Mouse (Mus musculus) duodenum, adult 2 months (tissue): ENCODE results near the gene Pcmt1. TPM values are rescaled to one million over a fixed set of nuclear protein-coding genes. Genes with fewer than 3 reads are reported as not detected.

Experiments
- polyA plus RNA-seq: library from polyadenylated mRNA; depleted of rRNA; stranded (reverse); fragments of >200 nt; gene quantifications from 2 replicates; pipeline ENCODE4 v1.2.3, GENCODE M21; 2012; ENCODE audit warnings: low replicate concordance; rRNA removed

Gene Pcmt1
- polyA plus RNA-seq = 17.6 and 18.8 TPM in 2 replicates

DNA sequence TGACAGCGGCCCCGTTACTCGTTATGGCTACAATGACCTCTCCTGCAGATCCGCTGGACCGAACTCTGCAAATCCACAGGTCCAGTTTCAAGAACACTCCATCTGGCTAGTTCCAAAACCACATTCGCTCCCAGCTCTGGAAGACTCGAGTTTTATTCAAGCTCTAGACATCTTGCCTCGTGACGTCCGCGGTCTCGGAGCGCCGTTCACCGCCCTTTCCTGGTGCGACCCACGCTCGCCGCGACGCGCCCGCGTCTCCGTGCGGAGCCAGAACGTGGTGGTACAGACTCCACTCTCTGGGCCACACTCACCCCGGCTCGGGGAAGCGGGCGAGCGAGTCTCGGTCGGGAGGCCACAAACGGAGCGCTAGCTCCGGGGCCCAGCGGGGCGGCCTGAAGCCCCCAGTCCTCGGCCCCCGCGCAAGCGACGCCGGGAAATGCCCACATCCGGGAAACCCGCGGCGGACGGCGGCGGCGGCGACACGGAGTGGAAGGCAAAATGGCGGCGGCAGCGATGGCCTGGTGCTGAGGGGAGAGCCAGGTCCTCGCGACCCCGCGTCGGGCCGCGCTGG is at the start of gene Pcmt1, which contains the start of gene Lats1:
Gene Pcmt1, minus strand, starts transcription at position 406 of the 571 bp plus-strand sequence.
Gene Lats1, plus strand, starts transcription at position 484 of the 571 bp plus-strand sequence.

DNA sequence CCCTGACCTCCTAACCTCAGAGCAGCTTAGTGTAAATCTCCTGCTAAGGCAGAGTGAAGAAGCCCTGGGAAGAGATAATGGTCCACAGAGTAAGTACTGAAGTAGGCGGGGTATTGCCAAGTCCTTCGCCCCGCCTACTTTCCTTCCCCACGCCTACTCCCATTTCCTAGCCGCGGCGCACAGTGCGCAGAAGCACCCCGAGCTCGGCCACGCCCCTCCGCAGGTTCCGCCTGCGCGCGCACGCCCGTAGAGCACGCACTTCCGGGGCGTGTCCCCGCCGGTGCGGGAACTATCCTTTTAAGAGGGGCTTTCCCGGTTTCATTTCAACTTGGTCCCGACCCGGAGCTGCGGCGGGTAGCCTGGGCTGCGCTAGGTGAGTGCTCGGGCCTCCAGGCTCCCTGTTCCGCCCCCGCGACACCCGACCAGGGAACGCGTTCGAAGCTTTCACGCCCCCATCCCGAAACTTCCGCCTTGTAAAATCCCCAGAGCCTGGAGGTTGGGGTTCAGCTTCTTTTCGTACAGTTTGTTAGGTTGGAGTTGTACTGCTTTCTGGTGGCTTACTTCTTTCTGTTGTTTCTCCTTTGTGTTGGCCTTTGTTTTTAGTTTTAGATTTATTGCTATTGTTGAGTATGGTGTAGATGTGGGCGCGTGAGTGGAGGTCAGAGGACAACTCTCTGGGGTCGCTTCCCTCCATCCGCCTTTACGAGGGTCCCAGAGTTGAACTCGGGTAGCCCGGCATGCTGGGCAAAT is 45.0 kb upstream of the Pcmt1 start, which contains the start of gene Katna1:
Gene Katna1, plus strand, starts transcription at position 250 of the 750 bp plus-strand sequence.

DNA sequence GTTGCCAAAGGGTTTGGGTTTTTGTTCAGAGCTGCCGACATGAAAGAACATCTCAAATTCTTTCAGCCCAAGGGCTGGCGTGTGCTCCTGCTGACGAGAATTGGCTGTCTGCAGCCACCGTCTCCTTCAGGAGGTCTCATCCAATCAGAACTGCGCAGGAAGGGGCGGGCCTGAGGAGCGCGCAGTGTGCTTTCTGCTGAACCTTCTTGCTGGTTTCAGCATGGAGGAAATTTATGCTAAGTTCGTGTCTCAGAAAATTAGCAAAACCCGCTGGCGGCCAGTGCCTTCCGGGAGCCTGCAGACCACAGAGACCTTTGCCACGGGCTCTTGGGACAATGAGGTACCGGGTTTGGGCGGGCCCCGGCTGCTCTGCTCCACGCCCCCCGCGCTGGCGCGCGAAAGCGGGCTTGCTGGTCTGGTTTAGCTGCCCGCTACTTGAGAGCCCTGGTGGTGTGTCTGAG is 13.6 kb downstream of the Pcmt1 start, which contains the start of gene Nup43:
Gene Nup43, plus strand, starts transcription at position 162 of the 461 bp plus-strand sequence.

DNA sequence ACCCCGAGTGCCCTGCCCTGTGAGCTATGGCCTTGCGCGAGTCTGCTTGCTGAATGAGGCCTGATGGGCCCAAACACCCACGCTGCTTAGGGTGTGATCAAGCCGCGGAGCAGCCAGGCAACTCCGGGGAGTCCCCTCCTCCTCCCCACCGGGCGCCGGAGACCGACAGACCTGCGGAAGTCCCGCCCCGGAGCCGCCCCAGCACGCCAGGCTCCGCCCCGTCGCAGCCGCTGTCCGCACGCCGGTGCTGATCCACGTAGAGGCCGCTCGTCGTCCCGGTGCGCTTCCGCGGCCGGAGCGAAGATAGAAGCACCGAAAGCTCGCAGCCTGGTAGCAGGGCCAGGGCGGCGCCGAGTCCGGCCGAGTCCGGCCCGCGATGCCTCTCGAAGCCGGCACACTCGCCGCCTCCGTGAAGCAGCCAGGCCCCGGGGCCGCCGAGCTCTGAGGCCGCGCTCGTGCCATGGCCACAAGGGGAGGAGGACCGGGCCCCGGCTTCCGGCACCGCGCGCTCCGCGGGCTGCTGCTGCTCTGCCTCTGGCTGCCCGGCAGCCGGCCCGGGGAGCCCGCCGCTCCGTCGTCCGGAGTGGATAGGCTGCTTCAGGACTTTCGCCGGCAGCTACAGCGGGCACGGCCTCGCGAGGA is 91.2 kb downstream of the Pcmt1 start, which contains the start of gene Lrp11:
Gene Lrp11, plus strand, starts transcription at position 209 of the 642 bp plus-strand sequence.

Other genes starting within 250 kb of the Pcmt1 start
- gene Ulbp1, start 207.5 kb downstream of the Pcmt1 start, polyA plus RNA-seq = 0.05 and 0.28 TPM in 2 replicates
- gene Lrp11, start 91.3 kb downstream of the Pcmt1 start, polyA plus RNA-seq = 4.4 and 6.8 TPM in 2 replicates
- 1.3 TPM in 2 replicates for gene Nup43, start 13.6 kb downstream of the Pcmt1 start, polyA plus RNA-seq
- gene Lats1, start 78 bp upstream of the Pcmt1 start, polyA plus RNA-seq = 4.2 and 5.7 TPM in 2 replicates
- gene Katna1, start 44.9 kb upstream of the Pcmt1 start, polyA plus RNA-seq = 0.82 and 1.0 TPM in 2 replicates
- 4.9 and 8.7 TPM in 2 replicates for gene Ginm1, start 111.7 kb upstream of the Pcmt1 start, polyA plus RNA-seq
- gene Ppil4, start 111.8 kb upstream of the Pcmt1 start, polyA plus RNA-seq = 2.5 and 3.2 TPM in 2 replicates
- gene Zc3h12d, start 151.3 kb upstream of the Pcmt1 start, polyA plus RNA-seq = 5.6 and 10.1 TPM in 2 replicates